Mouse (Mus musculus) Patski (cell line): Measurements from ENCODE around the gene Dpysl5. TPM values are rescaled to one million over a fixed set of nuclear protein-coding genes. Genes with fewer than 3 reads are reported as not detected.

Experiments
- ATAC-seq: fragments of 100-300 bp; one replicate; pipeline ENCODE4 v1.8.0; 2021
- CTCF ChIA-PET: fragments of 350-600 bp; sonication (Branson Sonifier 250); formaldehyde crosslinking; loops from one replicate; lab custom pipeline; 2022; ENCODE audit warnings: inconsistent platforms; lab: Charles Lee
- POLR2A ChIA-PET: fragments of 350-600 bp; sonication (Branson Sonifier 250); formaldehyde crosslinking; loops from one replicate; lab custom pipeline; 2022; ENCODE audit warnings: antibody characterized with exemption, inconsistent platforms; lab: Charles Lee
- DNase-seq: peaks from one replicate; pipeline ENCODE4 v3.0.0-alpha.2; 2011; ENCODE audit warnings: low read depth, low spot score
- H3K27me3 ChIP-seq: fragments of 371-371 bp; one replicate; pipeline ENCODE4 v1.5.1; 2021
- CTCF ChIP-seq: fragments of 100-300 bp; IDR thresholded peaks from one replicate; pipeline ENCODE4 v1.5.1; 2021
- in situ Hi-C: fragments of 300-500 bp; cut with MboI; formaldehyde crosslinking; loops from 3 replicates; pipeline ENCODE4 v1.11.1; 2018; ENCODE audit warnings: low pct_unique_long_range_greater_than_20kb, mixed read lengths
- polyA plus RNA-seq: library from polyadenylated mRNA; unstranded; gene quantifications from one replicate; pipeline ENCODE4 v1.2.3, GENCODE M21; 2021

Gene Dpysl5
- polyA plus RNA-seq, 1 experiment from 2014 or later: 0.31 TPM

GRCm38 (mm10) chr5:30717991-30718703, 6.8 kb downstream of the Dpysl5 start:
- TF ChIP-seq CTCF: no peak
- in situ Hi-C loops: loop anchor here (10.0 kb wide), 1 partner anchor 197 kb away; the partner anchor contains the start of gene Emilin1
- ATAC-seq (no peak), DNase-seq (no peak)
- ChIA-PET CTCF (interaction anchor here (0.8 to 1.6 kb wide), 3 partner anchors 10 to 57 kb away, joined by 3 to 4 read pairs (median 3); no protein-coding TSS in a partner anchor), POLR2A (no interaction called here)
- peaks cover 38% of the 10 kb centered on the region for H3K27me3 ChIP-seq

GRCm38 (mm10) chr5:30721935-30722334, 10.6 kb downstream of the Dpysl5 start:
- in situ Hi-C loops: no loop called here
- no peak for TF ChIP-seq CTCF
- no peak for ATAC-seq
- ChIA-PET POLR2A (no interaction called here), CTCF (interaction anchor here (0.7 kb wide), 1 partner anchor 42 kb away, joined by 3 read pairs; no protein-coding TSS in a partner anchor)
- DNase-seq: no peak
- peaks cover 17% of the 10 kb centered on the region for H3K27me3 ChIP-seq

- peaks cover 5% of the 10 kb centered on the region for H3K27me3 ChIP-seq
- ChIA-PET POLR2A (no interaction called here), CTCF (no interaction called here)
- no peak for ATAC-seq
- no peak for DNase-seq
- in situ Hi-C loops: no loop called here
- TF ChIP-seq CTCF: no peak
Measured at GRCm38 (mm10) chr5:30726151-30726693, 14.9 kb downstream of the Dpysl5 start.

- CTCF ChIA-PET: no interaction called here
- POLR2A ChIA-PET: no interaction called here
- in situ Hi-C loops: no loop called here
- DNase-seq: no peak
- no peak for ATAC-seq
- H3K27me3 ChIP-seq: peaks cover 16% of the 10 kb centered on the region
- no peak for TF ChIP-seq CTCF
Measured at GRCm38 (mm10) chr5:30732511-30732910, 21.1 kb downstream of the Dpysl5 start.

- DNase-seq (no peak), ATAC-seq (no peak)
- H3K27me3 ChIP-seq: peaks cover 24% of the 10 kb centered on the region
- POLR2A ChIA-PET: no interaction called here
- CTCF ChIA-PET: no interaction called here
- TF ChIP-seq CTCF: no peak
- in situ Hi-C loops: no loop called here
Measured at GRCm38 (mm10) chr5:30734666-30735065, 23.3 kb downstream of the Dpysl5 start.

- ChIA-PET POLR2A (no interaction called here), CTCF (no interaction called here)
- DNase-seq: no peak
- H3K27me3 ChIP-seq: peaks cover 24% of the 10 kb centered on the region
- no peak for ATAC-seq
- no peak for TF ChIP-seq CTCF
- in situ Hi-C loops: no loop called here
Measured at GRCm38 (mm10) chr5:30738127-30738828, 26.9 kb downstream of the Dpysl5 start.

GRCm38 (mm10) chr5:30739595-30739994, 28.2 kb downstream of the Dpysl5 start:
- in situ Hi-C loops: no loop called here
- H3K27me3 ChIP-seq: peaks cover 28% of the 10 kb centered on the region
- CTCF ChIA-PET: no interaction called here
- DNase-seq (no peak), ATAC-seq (no peak)
- no peak for TF ChIP-seq CTCF
- POLR2A ChIA-PET: no interaction called here

GRCm38 (mm10) chr5:30749582-30750311, 38.4 kb downstream of the Dpysl5 start:
- ATAC-seq (no peak), DNase-seq (no peak)
- no peak for TF ChIP-seq CTCF
- ChIA-PET POLR2A (no interaction called here), CTCF (interaction anchor here (0.6 kb wide), 1 partner anchor 15 kb away, joined by 3 read pairs; no protein-coding TSS in a partner anchor)
- H3K27me3 ChIP-seq: peaks cover 3% of the 10 kb centered on the region
- in situ Hi-C loops: no loop called here

GRCm38 (mm10) chr5:30751071-30751470, 39.7 kb downstream of the Dpysl5 start:
- ChIA-PET POLR2A (no interaction called here), CTCF (no interaction called here)
- DNase-seq: no peak
- TF ChIP-seq CTCF: no peak
- no peak for ATAC-seq
- in situ Hi-C loops: no loop called here
- H3K27me3 ChIP-seq: peaks cover 3% of the 10 kb centered on the region

- ATAC-seq: no peak
- no peak for DNase-seq
- no peak for TF ChIP-seq CTCF
- in situ Hi-C loops: no loop called here
- POLR2A ChIA-PET: no interaction called here
- CTCF ChIA-PET: no interaction called here
- H3K27me3 ChIP-seq: peaks cover 10% of the 10 kb centered on the region
Measured at GRCm38 (mm10) chr5:30753128-30753527, 41.8 kb downstream of the Dpysl5 start.
